Mouse (Mus musculus) heart, embryonic 12.5 days (tissue): ENCODE results near the gene Zfp827. TPM values are rescaled to one million over a fixed set of nuclear protein-coding genes. Genes with fewer than 3 reads are reported as not detected.

Experiments
- ATAC-seq: fragments of 200-750 bp; cut with Nextera tagmentation; 2 replicates; pipeline ENCODE4 v1.8.0; 2017; ENCODE audit warnings: moderate TSS enrichment, moderate library complexity; ENCODE audit not compliant: insufficient number of reproducible peaks, low FRiP score
- H3K27ac ChIP-seq: fragments of 300-500 bp; sonication (generic); 2 replicates; pipeline ENCODE4 v1.5.1; 2016; ENCODE audit warnings: mild to moderate bottlenecking, moderate library complexity; ENCODE audit not compliant: poor library complexity, severe bottlenecking
- H3K27me3 ChIP-seq: fragments of 300-500 bp; sonication (generic); replicated peaks from 2 replicates; pipeline ENCODE4 v1.6.1; 2016; ENCODE audit warnings: mild to moderate bottlenecking, moderate library complexity
- H3K36me3 ChIP-seq: fragments of 300-500 bp; sonication (generic); 2 replicates; pipeline ENCODE4 v1.6.1; 2016; ENCODE audit warnings: mild to moderate bottlenecking, moderate library complexity
- H3K4me1 ChIP-seq: fragments of 300-500 bp; sonication (generic); replicated peaks from 2 replicates; pipeline ENCODE4 v1.6.1; 2016; ENCODE audit warnings: mild to moderate bottlenecking
- H3K4me2 ChIP-seq: fragments of 300-500 bp; sonication (generic); 2 replicates; pipeline ENCODE4 v1.6.1; 2016; ENCODE audit warnings: mild to moderate bottlenecking, moderate library complexity
- H3K4me3 ChIP-seq: fragments of 300-500 bp; sonication (generic); 2 replicates; pipeline ENCODE4 v1.5.1; 2016; ENCODE audit warnings: mild to moderate bottlenecking
- H3K9ac ChIP-seq: fragments of 300-500 bp; sonication (generic); 2 replicates; pipeline ENCODE4 v1.6.1; 2016; ENCODE audit warnings: mild to moderate bottlenecking, moderate library complexity
- H3K9me3 ChIP-seq: fragments of 300-500 bp; sonication (generic); replicated peaks from 2 replicates; pipeline ENCODE4 v1.6.1; 2016; ENCODE audit warnings: mild to moderate bottlenecking, moderate library complexity
- WGBS: fragments of 180-500 bp; shearing (Covaris S2); methylation state at CpG from one replicate; pipeline ENCODE4 v1.1.7; 2016; 5-methylcytosine and 5-hydroxymethylcytosine counted together
- polyA plus RNA-seq: library from polyadenylated mRNA; unstranded; fragments of >200 nt; fragmentation: Nextera tagmentation; extraction: Ambion mirVana; gene quantifications from 2 replicates; pipeline ENCODE4 v1.2.1, GENCODE M21; 2016

Gene Zfp827
- polyA plus RNA-seq, 1 experiment from 2014 or later, result 10.5 TPM

GRCm38 (mm10) chr8:79083461-79084358, 55.5 kb downstream of the Zfp827 start:
- WGBS, result 74% methylated on average over 18 of the region's 18 CpGs
- no peaks in the 10 kb centered on the region for H3K9me3 ChIP-seq
- H3K4me3 ChIP-seq, result no peak overlapping the region
- H3K27ac ChIP-seq, result no peak overlapping the region
- H3K36me3 ChIP-seq, result peaks cover 33% of the 10 kb centered on the region
- no peak for ATAC-seq
- peaks cover 50% of the 10 kb centered on the region for H3K4me1 ChIP-seq
- H3K9ac ChIP-seq, result no peak overlapping the region
- H3K4me2 ChIP-seq, result no peak overlapping the region
- H3K27me3 ChIP-seq, result no peaks in the 10 kb centered on the region

GRCm38 (mm10) chr8:79084359-79084820, 56.2 kb downstream of the Zfp827 start:
- H3K27ac ChIP-seq, result no peak overlapping the region
- peaks cover 35% of the 10 kb centered on the region for H3K36me3 ChIP-seq
- no peak for ATAC-seq

GRCm38 (mm10) chr8:79094422-79094821, 66.2 kb downstream of the Zfp827 start:
- Histone ChIP-seq H3K27ac (no peak overlapping the region), H3K4me1 (peaks cover 36% of the 10 kb centered on the region), H3K4me2 (no peak overlapping the region), H3K4me3 (no peak overlapping the region), H3K9me3 (no peaks in the 10 kb centered on the region), H3K9ac (no peak overlapping the region), H3K36me3 (peaks cover 34% of the 10 kb centered on the region), H3K27me3 (no peaks in the 10 kb centered on the region)
- no peak for ATAC-seq
- 88% methylated on average over 4 of the region's 4 CpGs for WGBS

More at GRCm38 (mm10) chr8:79084359-79084820, 56.2 kb downstream of the Zfp827 start:
- H3K4me1 ChIP-seq, result peaks cover 46% of the 10 kb centered on the region
- no peaks in the 10 kb centered on the region for H3K9me3 ChIP-seq
- H3K9ac ChIP-seq, result no peak overlapping the region
- H3K4me2 ChIP-seq, result no peak overlapping the region
- WGBS, result 72% methylated on average over 3 of the region's 3 CpGs
- no peak overlapping the region for H3K4me3 ChIP-seq
- no peaks in the 10 kb centered on the region for H3K27me3 ChIP-seq

- Histone ChIP-seq H3K27ac (no peak overlapping the region), H3K36me3 (peaks cover 31% of the 10 kb centered on the region), H3K4me2 (peak overlapping the region; percentile 7; the same call in 1 of the 2 replicates), H3K27me3 (no peaks in the 10 kb centered on the region), H3K4me3 (no peak overlapping the region), H3K9me3 (no peaks in the 10 kb centered on the region), H3K4me1 (peaks cover 36% of the 10 kb centered on the region), H3K9ac (no peak overlapping the region)
- 50% methylated on average over 7 of the region's 7 CpGs for WGBS
- ATAC-seq, result no peak
Measured at GRCm38 (mm10) chr8:79095162-79095561, 66.9 kb downstream of the Zfp827 start.

- H3K4me1 ChIP-seq, result peaks cover 42% of the 10 kb centered on the region
- no peaks in the 10 kb centered on the region for H3K27me3 ChIP-seq
- H3K9me3 ChIP-seq, result no peaks in the 10 kb centered on the region
- WGBS, result 64% methylated on average over 11 of the region's 11 CpGs
- ATAC-seq, result 0 out of 2 replicates have a peak, but pooled peaks have one; percentile 39
- H3K4me2 ChIP-seq, result no peak overlapping the region
- H3K9ac ChIP-seq, result no peak overlapping the region
- no peak overlapping the region for H3K27ac ChIP-seq
- H3K36me3 ChIP-seq, result peaks cover 25% of the 10 kb centered on the region
- no peak overlapping the region for H3K4me3 ChIP-seq
Measured at GRCm38 (mm10) chr8:79096970-79097369, 68.7 kb downstream of the Zfp827 start.

GRCm38 (mm10) chr8:79102707-79103106, 74.5 kb downstream of the Zfp827 start:
- H3K4me2 ChIP-seq, result no peak overlapping the region
- peaks cover 11% of the 10 kb centered on the region; the same call in 1 of the 2 replicates for H3K36me3 ChIP-seq
- H3K4me3 ChIP-seq, result no peak overlapping the region
- peak overlapping the region; percentile 27; the same call in 1 of the 2 replicates for H3K27ac ChIP-seq
- H3K9ac ChIP-seq, result no peak overlapping the region
- peaks cover 44% of the 10 kb centered on the region for H3K4me1 ChIP-seq
- no peaks in the 10 kb centered on the region for H3K27me3 ChIP-seq
- ATAC-seq, result no peak
- no peaks in the 10 kb centered on the region for H3K9me3 ChIP-seq
- 62% methylated on average over 4 of the region's 4 CpGs for WGBS

- 71% methylated on average over 14 of the region's 14 CpGs for WGBS
- Histone ChIP-seq H3K27me3 (no peaks in the 10 kb centered on the region), H3K9ac (no peak overlapping the region), H3K4me1 (peaks cover 44% of the 10 kb centered on the region), H3K36me3 (peaks cover 15% of the 10 kb centered on the region; the same call in 1 of the 2 replicates), H3K9me3 (no peaks in the 10 kb centered on the region), H3K4me3 (no peak overlapping the region), H3K4me2 (no peak overlapping the region), H3K27ac (peak overlapping the region; percentile 27; the same call in 1 of the 2 replicates)
- ATAC-seq, result no peak
Measured at GRCm38 (mm10) chr8:79103185-79103878, 75.1 kb downstream of the Zfp827 start.

GRCm38 (mm10) chr8:79103923-79104580, 75.8 kb downstream of the Zfp827 start:
- no peak overlapping the region for H3K9ac ChIP-seq
- no peak overlapping the region for H3K27ac ChIP-seq
- peaks cover 18% of the 10 kb centered on the region; the same call in 1 of the 2 replicates for H3K36me3 ChIP-seq
- H3K4me1 ChIP-seq, result peaks cover 38% of the 10 kb centered on the region
- no peaks in the 10 kb centered on the region for H3K27me3 ChIP-seq
- no peak overlapping the region for H3K4me2 ChIP-seq
- 76% methylated on average over 9 of the region's 9 CpGs for WGBS
- H3K9me3 ChIP-seq, result no peaks in the 10 kb centered on the region
- H3K4me3 ChIP-seq, result no peak overlapping the region
- ATAC-seq, result no peak

GRCm38 (mm10) chr8:79104634-79105033, 76.4 kb downstream of the Zfp827 start:
- Histone ChIP-seq H3K4me2 (no peak overlapping the region), H3K9ac (no peak overlapping the region), H3K9me3 (no peaks in the 10 kb centered on the region), H3K4me3 (no peak overlapping the region), H3K27me3 (no peaks in the 10 kb centered on the region), H3K4me1 (peaks cover 35% of the 10 kb centered on the region), H3K36me3 (peaks cover 18% of the 10 kb centered on the region; the same call in 1 of the 2 replicates), H3K27ac (peak overlapping the region; percentile 32; the same call in 1 of the 2 replicates)
- WGBS, result 76% methylated on average over 9 of the region's 9 CpGs
- no peak for ATAC-seq

GRCm38 (mm10) chr8:79105186-79105585, 76.9 kb downstream of the Zfp827 start:
- WGBS, result 61% methylated on average over 10 of the region's 10 CpGs
- Histone ChIP-seq H3K9ac (no peak overlapping the region), H3K9me3 (no peaks in the 10 kb centered on the region), H3K4me2 (no peak overlapping the region), H3K4me1 (peaks cover 35% of the 10 kb centered on the region), H3K4me3 (no peak overlapping the region), H3K36me3 (peaks cover 18% of the 10 kb centered on the region; the same call in 1 of the 2 replicates), H3K27me3 (no peaks in the 10 kb centered on the region), H3K27ac (0 out of 2 replicates have a peak overlapping the region, but pooled peaks have one; percentile 32)
- ATAC-seq, result no peak
